Mouse (Mus musculus): Measurements from ENCODE around the gene Vars. TPM values are rescaled to one million over a fixed set of nuclear protein-coding genes. Genes with fewer than 3 reads are reported as not detected.

Vars gene
- polyA plus RNA-seq, 1 experiment from 2014 or later: 112 TPM

GRCm38 (mm10) chr17:35055691-35056495 lies 55.1 kb downstream of the Vars start:
- no peak overlapping the region for H3K9ac ChIP-seq
- no peak overlapping the region for H3K27ac ChIP-seq
- H3K4me2 ChIP-seq: no peak overlapping the region
- no peaks in the 10 kb centered on the region for H3K9me3 ChIP-seq
- peaks cover 30% of the 10 kb centered on the region for H3K4me1 ChIP-seq
- no peak overlapping the region for H3K4me3 ChIP-seq
- no peak for ATAC-seq (ENCODE audit: insufficient number of reproducible peaks, insufficient read depth, low FRiP score, low TSS enrichment, low read depth)
- WGBS: 92% methylated on average over 7 of the region's 7 CpGs
- peaks cover 68% of the 10 kb centered on the region for H3K36me3 ChIP-seq
- no peaks in the 10 kb centered on the region for H3K27me3 ChIP-seq

DNA sequence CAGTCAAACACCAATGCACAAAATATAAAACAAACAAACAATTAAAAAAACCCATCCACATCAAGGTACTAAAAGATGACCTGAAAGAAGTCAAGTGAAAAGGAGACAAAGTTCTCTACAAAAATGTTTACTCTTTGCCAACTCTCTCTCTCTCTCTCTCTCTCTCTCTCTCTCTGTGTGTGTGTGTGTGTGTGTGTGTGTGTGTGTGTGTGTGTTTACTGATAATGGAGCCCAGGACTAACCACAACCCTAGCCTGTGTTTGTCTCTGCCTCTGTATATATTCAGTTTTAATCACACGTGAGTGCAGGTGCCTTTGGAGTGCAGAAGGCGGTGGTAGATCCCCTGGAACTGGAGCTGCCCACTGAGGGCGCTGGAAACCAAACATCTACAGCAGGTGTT lies 56.3 kb downstream of the Vars start:
- Histone ChIP-seq H3K4me1 (peaks cover 29% of the 10 kb centered on the region), H3K9ac (no peak overlapping the region), H3K4me2 (no peak overlapping the region), H3K4me3 (no peak overlapping the region), H3K27ac (no peak overlapping the region), H3K9me3 (no peaks in the 10 kb centered on the region), H3K36me3 (peaks cover 79% of the 10 kb centered on the region), H3K27me3 (no peaks in the 10 kb centered on the region)
- ATAC-seq (ENCODE audit: insufficient number of reproducible peaks, insufficient read depth, low FRiP score, low TSS enrichment, low read depth): no peak
- WGBS: 81% methylated on average over 3 of the region's 3 CpGs

DNA sequence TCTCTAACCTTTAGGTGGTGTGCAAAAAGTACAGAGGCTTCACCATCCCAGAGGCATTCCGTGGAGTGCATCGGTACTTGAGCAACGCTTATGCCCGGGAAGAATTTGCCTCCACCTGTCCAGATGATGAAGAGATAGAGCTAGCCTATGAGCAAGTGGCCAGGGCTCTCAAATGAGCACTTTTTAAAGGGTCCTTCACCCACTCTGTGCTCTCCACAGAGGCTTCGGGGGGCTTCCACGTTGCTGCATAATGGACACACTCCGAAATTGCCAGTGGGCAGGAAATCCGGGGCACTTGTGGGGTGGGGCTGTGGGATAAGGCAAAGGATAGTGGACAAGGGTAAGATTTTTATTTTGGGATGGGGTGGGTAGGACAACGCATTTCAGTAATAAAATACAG lies 57.5 kb downstream of the Vars start:
- peak overlapping the region; percentile 92 for H3K27ac ChIP-seq
- H3K4me2 ChIP-seq: peak overlapping the region; percentile 96
- H3K27me3 ChIP-seq: peaks cover under 1% of the 10 kb centered on the region; the same call in 1 of the 2 replicates
- 59% methylated on average over 9 of the region's 9 CpGs for WGBS
- no peak for ATAC-seq (ENCODE audit: insufficient number of reproducible peaks, insufficient read depth, low FRiP score, low TSS enrichment, low read depth)
- H3K36me3 ChIP-seq: peaks cover 80% of the 10 kb centered on the region
- H3K9me3 ChIP-seq: no peaks in the 10 kb centered on the region
- peak overlapping the region; percentile 83; the same call in 1 of the 2 replicates for H3K9ac ChIP-seq
- H3K4me1 ChIP-seq: peaks cover 20% of the 10 kb centered on the region
- H3K4me3 ChIP-seq: peak overlapping the region; percentile 76; the same call in 1 of the 2 replicates

DNA sequence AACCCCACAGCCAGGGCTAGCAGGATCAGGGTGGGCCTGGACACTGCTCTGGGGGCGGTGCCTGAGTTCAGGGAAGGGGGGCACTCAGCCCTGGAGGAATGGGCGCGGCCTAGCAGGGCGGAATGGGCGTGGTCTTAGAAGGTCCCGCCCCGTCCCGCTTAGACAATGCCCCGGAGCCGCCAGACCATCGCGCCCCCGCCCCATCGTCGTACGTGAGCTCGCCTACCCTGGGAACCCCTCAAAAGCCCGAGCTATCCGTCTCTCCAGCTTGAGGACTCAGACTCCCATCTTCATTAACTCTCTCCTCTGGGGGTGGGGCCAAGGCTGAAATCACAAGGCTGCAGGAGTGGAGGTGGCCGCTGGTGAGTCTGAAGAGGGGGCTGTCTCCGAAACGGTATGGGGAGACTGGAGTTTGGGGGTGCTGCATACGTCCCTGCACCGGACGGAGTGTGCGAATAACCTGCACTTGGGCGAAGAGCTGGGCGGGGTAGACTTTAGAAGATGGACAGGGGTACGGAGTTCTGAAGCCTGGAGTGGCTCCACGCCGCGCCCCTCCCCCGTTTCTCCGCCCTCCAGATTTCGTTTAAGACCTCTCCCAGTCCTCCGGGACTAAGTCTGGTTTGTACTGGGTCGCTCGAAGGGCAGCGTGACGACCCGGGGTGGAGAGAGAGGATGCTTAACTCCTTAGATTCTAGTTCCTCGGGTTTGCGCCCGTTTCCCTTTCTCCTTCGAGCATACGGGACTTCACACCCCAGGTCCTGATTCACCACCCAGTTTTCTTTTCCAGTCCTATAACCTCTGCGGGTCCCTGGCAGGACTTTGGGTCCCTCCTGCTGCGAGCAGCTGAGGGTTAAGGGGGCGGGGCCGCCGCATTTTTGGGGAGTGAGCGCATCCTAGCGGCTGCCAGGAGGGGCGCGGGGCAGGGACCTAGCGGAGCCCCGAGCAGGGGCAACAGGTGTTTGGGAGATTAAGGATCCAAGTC lies 58.4 kb downstream of the Vars start, which contains the start of gene Ddah2:
TSS of gene Ddah2 (plus strand) at position 125 of the 982 bp plus-strand sequence.
- peak; percentile 86 for ATAC-seq (ENCODE audit: insufficient number of reproducible peaks, insufficient read depth, low FRiP score, low TSS enrichment, low read depth)
- peak within 1 kb of the TSS; percentile 76 for H3K4me3 ChIP-seq
- H3K4me2 ChIP-seq: peak within 1 kb of the TSS; percentile 96
- peak within 1 kb of the TSS; percentile 83 for H3K9ac ChIP-seq
- H3K27me3 ChIP-seq: peaks cover 10% of the 10 kb centered on the region; the same call in 1 of the 2 replicates
- under 1% methylated on average over 57 of the region's 57 CpGs for WGBS
- peak within 1 kb of the TSS; percentile 92 for H3K27ac ChIP-seq
- H3K9me3 ChIP-seq: no peaks in the 10 kb centered on the region
- H3K4me1 ChIP-seq: peaks cover 22% of the 10 kb centered on the region
- peaks cover 73% of the 10 kb centered on the region for H3K36me3 ChIP-seq

DNA sequence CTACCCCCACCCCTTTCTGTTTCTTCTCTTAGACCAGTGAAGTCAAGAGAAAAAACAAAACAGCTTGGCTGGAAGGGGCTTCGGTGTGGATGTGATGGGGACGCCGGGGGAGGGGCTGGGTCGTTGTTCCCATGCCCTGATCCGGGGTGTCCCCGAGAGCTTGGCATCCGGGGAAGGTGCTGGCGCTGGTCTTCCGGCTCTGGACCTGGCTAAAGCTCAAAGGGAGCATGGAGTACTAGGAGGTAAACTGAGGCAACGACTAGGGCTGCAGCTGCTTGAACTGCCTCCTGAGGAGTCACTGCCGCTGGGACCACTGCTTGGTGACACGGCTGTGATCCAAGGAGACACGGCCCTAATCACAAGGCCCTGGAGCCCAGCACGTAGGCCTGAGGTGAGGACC lies 59.3 kb downstream of the Vars start:
- Histone ChIP-seq H3K4me3 (peak overlapping the region; percentile 76), H3K27me3 (peaks cover 18% of the 10 kb centered on the region)

DNA sequence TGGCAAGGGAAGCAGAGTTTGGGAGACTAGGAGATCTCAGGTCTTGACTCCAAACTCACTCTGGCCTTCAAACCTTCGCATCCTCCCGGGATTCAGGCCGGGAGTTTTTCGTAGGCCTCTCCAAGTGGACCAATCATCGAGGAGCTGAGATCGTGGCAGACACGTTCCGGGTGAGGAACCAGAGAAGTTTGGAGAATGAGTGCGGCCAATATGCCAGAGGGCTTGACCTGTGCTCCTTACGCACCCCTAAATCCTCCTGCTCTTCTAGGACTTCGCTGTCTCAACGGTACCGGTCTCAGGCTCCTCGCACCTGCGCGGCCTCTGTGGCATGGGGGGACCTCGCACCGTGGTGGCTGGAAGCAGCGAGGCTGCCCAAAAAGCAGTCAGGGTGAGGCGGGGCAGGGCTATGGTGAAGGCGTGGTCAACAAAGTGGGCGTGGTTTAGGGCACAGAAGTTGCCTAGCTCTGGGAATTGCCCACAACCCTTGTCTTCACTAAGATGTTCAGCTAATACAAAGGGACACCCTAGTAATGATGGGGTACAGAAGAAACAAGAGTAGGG lies 60.0 kb downstream of the Vars start:
- Histone ChIP-seq H3K9ac (peak overlapping the region; percentile 83), H3K4me3 (peak overlapping the region; percentile 76), H3K27me3 (peaks cover 26% of the 10 kb centered on the region), H3K9me3 (no peaks in the 10 kb centered on the region), H3K36me3 (peaks cover 59% of the 10 kb centered on the region), H3K27ac (no peak overlapping the region; the same call in 1 of the 2 replicates), H3K4me2 (peak overlapping the region; percentile 96), H3K4me1 (peaks cover 37% of the 10 kb centered on the region)
- WGBS: 57% methylated on average over 22 of the region's 22 CpGs
- ATAC-seq (ENCODE audit: insufficient number of reproducible peaks, insufficient read depth, low FRiP score, low TSS enrichment, low read depth): no peak

More for the DNA sequence above, 59.3 kb downstream of the Vars start:
- no peak for ATAC-seq (ENCODE audit: insufficient number of reproducible peaks, insufficient read depth, low FRiP score, low TSS enrichment, low read depth)
- Histone ChIP-seq H3K9me3 (no peaks in the 10 kb centered on the region), H3K36me3 (peaks cover 67% of the 10 kb centered on the region), H3K9ac (peak overlapping the region; percentile 83), H3K4me2 (peak overlapping the region; percentile 96), H3K4me1 (peaks cover 31% of the 10 kb centered on the region), H3K27ac (peak overlapping the region; percentile 44; the same call in 1 of the 2 replicates)
- WGBS: 24% methylated on average over 14 of the region's 14 CpGs

DNA sequence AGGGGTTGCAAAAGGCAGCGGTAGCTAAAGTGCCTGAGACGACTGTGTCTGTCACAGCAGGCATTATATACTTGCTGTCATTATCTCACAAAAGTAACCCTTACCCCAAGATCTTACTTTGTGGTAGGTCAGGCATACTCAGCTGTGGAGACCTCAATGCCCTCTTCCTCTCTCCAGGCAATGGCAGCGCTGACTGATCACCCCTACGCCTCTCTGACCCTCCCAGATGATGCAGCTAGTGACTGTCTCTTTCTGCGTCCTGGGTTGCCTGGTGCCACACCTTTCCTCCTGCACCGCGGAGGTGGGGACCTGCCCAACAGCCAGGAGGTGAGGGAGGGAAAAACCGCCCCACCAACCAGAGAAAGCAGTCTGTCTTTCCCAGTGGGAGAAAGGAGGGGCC lies 60.5 kb downstream of the Vars start:
- ATAC-seq (ENCODE audit: insufficient number of reproducible peaks, insufficient read depth, low FRiP score, low TSS enrichment, low read depth): no peak
- Histone ChIP-seq H3K4me2 (peak overlapping the region; percentile 96), H3K9me3 (no peaks in the 10 kb centered on the region), H3K9ac (no peak overlapping the region), H3K4me1 (peaks cover 37% of the 10 kb centered on the region), H3K27ac (no peak overlapping the region), H3K36me3 (peaks cover 54% of the 10 kb centered on the region), H3K4me3 (peak overlapping the region; percentile 76), H3K27me3 (peaks cover 31% of the 10 kb centered on the region)
- WGBS: 83% methylated on average over 8 of the region's 8 CpGs

GRCm38 (mm10) chr17:35063466-35063865 lies 62.7 kb downstream of the Vars start:
- H3K4me3 ChIP-seq: no peak overlapping the region
- no peak overlapping the region for H3K9ac ChIP-seq
- 98% methylated on average over 3 of the region's 3 CpGs for WGBS
- H3K27ac ChIP-seq: no peak overlapping the region
- H3K27me3 ChIP-seq: peaks cover 51% of the 10 kb centered on the region
- H3K9me3 ChIP-seq: no peaks in the 10 kb centered on the region
- H3K4me2 ChIP-seq: no peak overlapping the region
- peaks cover 34% of the 10 kb centered on the region for H3K36me3 ChIP-seq
- no peak for ATAC-seq (ENCODE audit: insufficient number of reproducible peaks, insufficient read depth, low FRiP score, low TSS enrichment, low read depth)
- peaks cover 37% of the 10 kb centered on the region for H3K4me1 ChIP-seq

DNA sequence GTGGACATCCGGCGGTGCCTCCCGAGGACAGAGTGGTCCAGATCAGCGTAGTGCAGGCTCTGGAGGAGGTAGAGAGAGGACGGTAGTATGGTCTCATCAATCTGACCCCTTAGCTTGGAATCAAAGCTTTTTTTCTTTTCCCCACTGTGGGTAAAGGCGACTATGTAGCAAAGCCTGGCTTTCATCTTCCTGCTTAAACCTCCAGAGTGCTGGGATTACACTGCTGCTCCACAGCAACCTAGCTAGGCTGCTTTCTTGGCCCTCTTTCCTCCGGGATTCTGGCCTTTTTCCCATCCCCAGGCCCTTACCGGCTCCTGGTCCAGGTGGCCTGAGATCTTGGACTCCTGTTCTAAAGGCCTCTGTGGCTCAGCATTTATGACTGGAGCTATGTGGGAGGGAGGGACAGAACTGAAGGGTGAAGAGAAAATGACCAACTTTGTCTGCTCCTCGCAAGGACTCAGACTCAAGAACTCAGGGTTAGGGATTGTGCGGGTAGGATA lies 63.6 kb downstream of the Vars start:
- peaks cover 32% of the 10 kb centered on the region for H3K36me3 ChIP-seq
- no peaks in the 10 kb centered on the region for H3K9me3 ChIP-seq
- peak overlapping the region; percentile 66 for H3K4me2 ChIP-seq
- ATAC-seq (ENCODE audit: insufficient number of reproducible peaks, insufficient read depth, low FRiP score, low TSS enrichment, low read depth): no peak
- peaks cover 34% of the 10 kb centered on the region for H3K4me1 ChIP-seq
- WGBS: 27% methylated on average over 10 of the region's 10 CpGs
- H3K27me3 ChIP-seq: peaks cover 56% of the 10 kb centered on the region
- H3K9ac ChIP-seq: peak overlapping the region; percentile 58; the same call in 1 of the 2 replicates
- peak overlapping the region; percentile 45; the same call in 1 of the 2 replicates for H3K27ac ChIP-seq
- H3K4me3 ChIP-seq: peak overlapping the region; percentile 41

GRCm38 (mm10) chr17:35064951-35065947 lies 64.5 kb downstream of the Vars start, which contains the start of gene Ly6g6c:
Gene Ly6g6c (plus strand): TSS chr17:35065388.
- Histone ChIP-seq H3K9ac (peak within 1 kb of the TSS; percentile 58), H3K4me1 (peaks cover 29% of the 10 kb centered on the region), H3K27me3 (peaks cover 56% of the 10 kb centered on the region), H3K27ac (peak within 1 kb of the TSS; percentile 60; the same call in 1 of the 2 replicates), H3K4me3 (peak within 1 kb of the TSS; percentile 41), H3K4me2 (peak within 1 kb of the TSS; percentile 66), H3K9me3 (no peaks in the 10 kb centered on the region), H3K36me3 (peaks cover 32% of the 10 kb centered on the region)
- peak; percentile 23; the same call in 1 of the 2 replicates for ATAC-seq (ENCODE audit: insufficient number of reproducible peaks, insufficient read depth, low FRiP score, low TSS enrichment, low read depth)
- WGBS: 2% methylated on average over 48 of the region's 48 CpGs
